Mouse (Mus musculus) heart, postnatal 0 days (tissue): ENCODE data around the gene Nop16. TPM values are rescaled to one million over a fixed set of nuclear protein-coding genes. Genes with fewer than 3 reads are reported as not detected.
"Not testable (repeated sequence)": the region's sequence is repeated elsewhere in the genome, so short reads cannot be mapped to it uniquely, and the experiment has no call there.

Source experiments
- ATAC-seq: fragments of 200-750 bp; cut with Nextera tagmentation; 2 replicates; pipeline ENCODE4 v1.8.0; 2017; ENCODE audit warnings: low read depth, moderate number of reproducible peaks, moderate library complexity; ENCODE audit not compliant: insufficient read depth
- DNase-seq: peaks from one replicate; pipeline ENCODE4 v3.0.0-alpha.2; 2016; ENCODE audit warnings: low spot score
- H3K27ac ChIP-seq: fragments of 300-500 bp; sonication (generic); 2 replicates; pipeline ENCODE4 v1.5.1; 2014; ENCODE audit warnings: low read depth, mild to moderate bottlenecking
- H3K27me3 ChIP-seq: fragments of 300-500 bp; sonication (generic); 2 replicates; pipeline ENCODE4 v1.6.1; 2014; ENCODE audit warnings: low read length, mixed read lengths; ENCODE audit not compliant: control insufficient read depth, insufficient read depth
- H3K36me3 ChIP-seq: fragments of 300-500 bp; sonication (generic); replicated peaks from 2 replicates; pipeline ENCODE4 v1.6.1; 2014; ENCODE audit warnings: low read length, mixed read lengths; ENCODE audit not compliant: control insufficient read depth, insufficient read depth
- H3K4me1 ChIP-seq: fragments of 300-500 bp; sonication (generic); 2 replicates; pipeline ENCODE4 v1.6.1; 2014; ENCODE audit warnings: antibody characterized with exemption; ENCODE audit not compliant: control insufficient read depth, insufficient read depth
- H3K4me2 ChIP-seq: fragments of 300-500 bp; sonication (generic); 2 replicates; pipeline ENCODE4 v1.6.1; 2014; ENCODE audit warnings: low read depth, mild to moderate bottlenecking, low read length, moderate library complexity
- H3K4me3 ChIP-seq: fragments of 300-500 bp; sonication (generic); 2 replicates; pipeline ENCODE4 v1.5.1; 2014; ENCODE audit warnings: low read depth, low read length
- H3K9ac ChIP-seq: fragments of 300-500 bp; sonication (generic); replicated peaks from 2 replicates; pipeline ENCODE4 v1.6.1; 2014; ENCODE audit warnings: low read depth, low read length, mixed read lengths
- H3K9me3 ChIP-seq: fragments of 300-500 bp; sonication (generic); replicated peaks from 2 replicates; pipeline ENCODE4 v1.6.1; 2016; ENCODE audit warnings: low read length; ENCODE audit not compliant: control insufficient read depth
- CTCF ChIP-seq: IDR thresholded peaks from 2 replicates; pipeline ENCODE4 v1.5.1; 2016; ENCODE audit warnings: antibody characterized with exemption, control low read depth, low read depth
- EP300 ChIP-seq: IDR thresholded peaks from 2 replicates; pipeline ENCODE4 v1.6.1; 2016; ENCODE audit warnings: antibody characterized with exemption, low read depth
- WGBS: fragments of 180-500 bp; shearing (Covaris S2); extraction: QIAGEN DNeasy Blood & Tissue Kit; methylation state at CpG from one replicate; pipeline ENCODE4 v1.1.7; 2014; 5-methylcytosine and 5-hydroxymethylcytosine counted together
- polyA plus RNA-seq: library from polyadenylated mRNA; unstranded; fragments of >200 nt; fragmentation: Nextera tagmentation; extraction: Ambion mirVana; gene quantifications from 2 replicates; pipeline ENCODE4 v1.2.1, GENCODE M21; 2015
- total RNA-seq: library from RNA; depleted of rRNA; stranded (reverse); fragments of >200 nt; gene quantifications from 2 replicates; pipeline ENCODE4 v1.2.3, GENCODE M21; 2014; ENCODE audit warnings: low replicate concordance

The Nop16 gene
- total and polyA plus RNA-seq, 2 experiments from 2014 or later = 12.1 to 30.0 TPM

- Histone ChIP-seq H3K4me1 (peaks cover 11% of the 10 kb centered on the region; the same call in 1 of the 2 replicates), H3K9ac (peak within 1 kb of the TSS; percentile 94), H3K27ac (peak within 1 kb of the TSS; percentile 81), H3K4me2 (peak within 1 kb of the TSS; percentile 81), H3K4me3 (peak within 1 kb of the TSS; percentile 90), H3K36me3 (no peaks in the 10 kb centered on the region), H3K27me3 (no peaks in the 10 kb centered on the region), H3K9me3 (no peaks in the 10 kb centered on the region)
- ATAC-seq = peak; percentile 99
- peak; percentile 98 for TF ChIP-seq CTCF
- TF ChIP-seq EP300 = no peak
- peak; percentile 92 for DNase-seq
- 8% methylated on average over 44 of the region's 44 CpGs for WGBS
Measured at GRCm38 (mm10) chr13:54621155-54621932, 31.5 kb upstream of the Nop16 start, which contains the start of gene Faf2. TSS of gene Faf2 (plus strand) at chr13:54621784.

DNA sequence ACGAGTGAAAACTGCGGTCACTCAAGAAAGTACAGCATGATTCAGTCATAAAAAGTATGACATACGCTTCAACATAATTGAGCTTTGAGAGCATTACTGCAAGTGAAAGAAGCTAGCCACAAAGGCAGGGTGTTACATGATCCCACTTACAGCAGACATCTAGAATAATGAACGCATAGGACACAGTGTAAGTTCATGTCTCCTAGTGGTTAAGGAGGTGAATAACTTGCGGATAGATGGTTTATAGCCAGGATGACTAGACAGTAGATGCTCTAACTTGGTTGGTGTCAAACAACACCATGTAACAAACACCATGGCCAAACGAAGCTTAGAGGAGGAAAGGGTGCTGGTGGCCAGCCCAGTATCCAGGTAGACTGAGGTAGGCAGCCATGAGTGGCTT is 27.1 kb upstream of the Nop16 start:
- H3K4me1 ChIP-seq = no peaks in the 10 kb centered on the region
- TF ChIP-seq EP300 (no peak), CTCF (peak; percentile 27; the same call in 1 of the 2 replicates)
- no peaks in the 10 kb centered on the region for H3K27me3 ChIP-seq
- no peak overlapping the region for H3K9ac ChIP-seq
- no peak overlapping the region for H3K4me2 ChIP-seq
- DNase-seq = no peak
- 56% methylated on average over 6 of the region's 6 CpGs for WGBS
- no peak for ATAC-seq
- no peak overlapping the region for H3K27ac ChIP-seq
- no peaks in the 10 kb centered on the region for H3K9me3 ChIP-seq
- no peaks in the 10 kb centered on the region for H3K36me3 ChIP-seq
- H3K4me3 ChIP-seq = no peak overlapping the region

DNA sequence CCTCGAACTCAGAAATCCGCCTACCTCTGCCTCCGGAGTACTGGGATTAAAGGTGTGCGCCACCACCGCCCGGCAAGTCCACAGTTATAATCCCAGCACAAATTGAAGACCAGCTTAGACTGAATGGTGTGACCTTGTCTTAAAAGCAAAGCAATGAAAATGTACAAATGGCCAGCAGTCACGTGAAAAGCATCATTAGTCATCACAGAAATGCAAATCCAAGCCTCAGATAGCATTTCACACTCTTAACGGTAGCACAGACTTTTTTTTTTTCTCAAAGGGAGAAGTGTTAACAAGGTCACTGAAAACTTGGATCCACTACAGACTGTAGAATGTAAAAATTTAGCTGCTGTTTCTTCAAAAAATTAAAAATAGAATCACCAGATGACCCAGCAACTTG is 26.4 kb upstream of the Nop16 start:
- no peak overlapping the region for H3K4me2 ChIP-seq
- no peaks in the 10 kb centered on the region for H3K27me3 ChIP-seq
- 77% methylated on average over 8 of the region's 8 CpGs for WGBS
- DNase-seq (no peak), ATAC-seq (no peak)
- no peaks in the 10 kb centered on the region for H3K4me1 ChIP-seq
- no peak overlapping the region for H3K4me3 ChIP-seq
- TF ChIP-seq EP300 (no peak), CTCF (no peak)
- no peak overlapping the region for H3K9ac ChIP-seq
- H3K27ac ChIP-seq = no peak overlapping the region
- H3K36me3 ChIP-seq = no peaks in the 10 kb centered on the region
- no peaks in the 10 kb centered on the region for H3K9me3 ChIP-seq

- H3K9ac ChIP-seq, H3K4me3 ChIP-seq: not testable (repeated sequence)
- 85% methylated on average over 8 of the region's 8 CpGs for WGBS
Measured at GRCm38 (mm10) chr13:54613141-54613540, 23.3 kb upstream of the Nop16 start.

DNA sequence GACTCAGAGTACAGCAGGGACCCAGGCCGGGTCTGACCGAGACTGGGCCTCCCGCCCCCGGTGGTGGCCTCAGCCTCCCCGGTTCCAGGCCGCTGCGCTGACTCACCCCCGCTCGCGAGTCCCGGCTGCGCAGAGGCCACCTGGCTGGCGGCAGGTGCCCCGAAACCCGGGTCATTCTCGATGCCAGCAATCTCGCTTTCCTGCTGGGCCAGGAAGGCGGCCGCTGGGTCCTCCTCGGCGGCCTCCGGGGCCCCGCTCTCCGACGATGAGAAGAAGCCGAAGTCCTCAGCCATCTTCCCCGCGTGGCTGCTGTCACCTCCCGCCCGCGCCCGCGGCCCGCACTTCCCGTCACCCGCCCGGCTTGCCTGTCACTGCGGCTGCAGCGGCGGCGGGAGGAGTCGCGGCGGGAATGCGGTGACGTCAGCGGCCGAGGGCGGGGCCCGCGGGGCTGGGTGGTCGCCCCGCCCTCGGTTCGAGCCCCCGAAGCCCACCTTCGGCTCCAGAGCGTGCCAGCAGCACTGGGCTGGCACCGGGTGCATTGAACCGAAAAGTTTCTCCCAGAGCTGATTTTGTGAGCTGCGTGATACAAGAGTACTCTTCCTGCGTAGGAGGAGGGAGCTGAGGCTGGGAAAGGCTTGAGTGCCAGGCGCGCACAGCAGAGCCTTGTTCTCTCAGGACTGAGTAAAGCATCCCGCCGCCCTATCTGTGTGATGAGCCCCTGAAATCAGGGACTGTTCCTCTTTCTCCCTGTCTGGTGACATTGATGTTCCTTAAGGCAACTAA is 21.3 kb upstream of the Nop16 start, which contains the start of gene Cltb:
Gene Cltb, minus strand, starts transcription at position 373 of the 783 bp plus-strand sequence.
- DNase-seq (peak; percentile 76), ATAC-seq (peak; percentile 83)
- Histone ChIP-seq H3K9ac (peak within 1 kb of the TSS; percentile 78), H3K4me2 (peak within 1 kb of the TSS; percentile 88), H3K36me3 (peaks cover 3% of the 10 kb centered on the region; the same call in 1 of the 2 replicates), H3K4me1 (no peaks in the 10 kb centered on the region), H3K27ac (peak within 1 kb of the TSS; percentile 74), H3K27me3 (no peaks in the 10 kb centered on the region), H3K9me3 (no peaks in the 10 kb centered on the region), H3K4me3 (peak within 1 kb of the TSS; percentile 67)
- under 1% methylated on average over 63 of the region's 66 CpGs for WGBS
- TF ChIP-seq EP300 (no peak), CTCF (no peak)

More at GRCm38 (mm10) chr13:54613141-54613540, 23.3 kb upstream of the Nop16 start:
- H3K4me2 ChIP-seq, ATAC-seq, H3K27ac ChIP-seq, H3K4me1 ChIP-seq, H3K9me3 ChIP-seq, H3K36me3 ChIP-seq, H3K27me3 ChIP-seq, DNase-seq: not testable (repeated sequence)
